Mouse (Mus musculus): ENCODE data around the gene Dync1li1. TPM values are rescaled to one million over a fixed set of nuclear protein-coding genes. Genes with fewer than 3 reads are reported as not detected.
A peak's percentile ranks its signal among the peaks of the same experiment; 100 is the strongest.

The Dync1li1 gene
- total and polyA plus RNA-seq, 3 experiments = 38.1 to 57.0 (median 43.6) TPM

- Histone ChIP-seq H3K4me3 (replicated peaks in 1 of 3; ENCODE audit: low read depth in 2 of 3, low read length in 2 of 3, poor library complexity in 1 of 3) (no peak overlapping the region), H3K4me1 (ENCODE audit: control insufficient read depth in 1 of 2, insufficient read depth in 2 of 2) (no peaks in the 10 kb centered on the region), H3K4me2 (ENCODE audit: insufficient read depth, low read depth, poor library complexity, severe bottlenecking) (no peak overlapping the region), H3K27ac (ENCODE audit: insufficient read depth, low read depth) (no peak overlapping the region), H3K9ac (ENCODE audit: insufficient read depth, low read depth) (no peak overlapping the region), H3K36me3 (replicated peaks in 1 of 2; ENCODE audit: control insufficient read depth in 1 of 2, insufficient read depth in 1 of 2, low read length in 1 of 2) (peaks cover 17 to 77% of the 10 kb centered on the region in 2 experiments), H3K9me3 (replicated peaks; ENCODE audit: low read length) (no peaks in the 10 kb centered on the region), H3K79me2 (replicated peaks; ENCODE audit: control insufficient read depth, extremely low read depth, insufficient read depth, poor library complexity, severe bottlenecking) (peaks cover 30% of the 10 kb centered on the region), H3K27me3 (replicated peaks) (no peaks in the 10 kb centered on the region)
- in situ Hi-C loops (cut with MboI; ENCODE audit: low pct_ligation_motif_present, low pct_unique_long_range_greater_than_20kb, low sequenced_read_pairs) = no loop called here
- DNase-seq (ENCODE audit: extremely low read depth) = no peak
- dilution Hi-C loops (cut with MboI; ENCODE audit: extremely low pct_ligation_motif_present, extremely low pct_unique_long_range_greater_than_20kb, low sequenced_read_pairs) = no loop called here
- TF ChIP-seq ZNF384 (IDR thresholded peaks at IDR 0.05; ENCODE audit: low read depth, low read length) (no peak), TBP (conservative IDR thresholded peaks at IDR 0.05; ENCODE audit: low read depth, low read length) (no peak), MXI1 (IDR thresholded peaks at IDR 0.05; ENCODE audit: low read depth, low read length) (no peak), NELFE (IDR thresholded peaks at IDR 0.05; ENCODE audit: low read depth, low read length) (no peak), SMC3 (IDR thresholded peaks at IDR 0.05; ENCODE audit: low read depth, low read length) (no peak), EP300 (IDR thresholded peaks at IDR 0.05; ENCODE audit: low read length) (no peak), HCFC1 (IDR thresholded peaks at IDR 0.05; ENCODE audit: low read depth, low read length) (no peak)
Measured at GRCm38 (mm10) chr9:114701921-114702320, 13.3 kb downstream of the Dync1li1 start.

GRCm38 (mm10) chr9:114707805-114708204 is 19.2 kb downstream of the Dync1li1 start:
- TF ChIP-seq JUN (IDR thresholded peaks at IDR 0.05; ENCODE audit: insufficient read depth, low read depth, low read length) (no peak), CHD1 (IDR thresholded peaks at IDR 0.05; ENCODE audit: low read depth, low read length) (no peak), POLR2AphosphoS2 (IDR thresholded peaks at IDR 0.05; ENCODE audit: low read depth, low read length) (no peak), ZKSCAN1 (IDR thresholded peaks at IDR 0.05; ENCODE audit: borderline replicate concordance, low read depth, low read length) (no peak), USF2 (conservative IDR thresholded peaks at IDR 0.05; ENCODE audit: low read depth, low read length) (no peak), NRF1 (IDR thresholded peaks at IDR 0.05; ENCODE audit: low read depth, low read length) (no peak)
- Histone ChIP-seq H3K27ac (ENCODE audit: insufficient read depth, low read depth) (no peak overlapping the region), H3K9me3 (replicated peaks; ENCODE audit: low read length) (no peaks in the 10 kb centered on the region), H3K9ac (ENCODE audit: insufficient read depth, low read depth) (no peak overlapping the region), H3K4me2 (ENCODE audit: insufficient read depth, low read depth, poor library complexity, severe bottlenecking) (no peak overlapping the region), H3K36me3 (replicated peaks in 1 of 2; ENCODE audit: control insufficient read depth in 1 of 2, insufficient read depth in 1 of 2, low read length in 1 of 2) (peaks cover 36 to 81% of the 10 kb centered on the region in 2 experiments), H3K79me2 (replicated peaks; ENCODE audit: control insufficient read depth, extremely low read depth, insufficient read depth, poor library complexity, severe bottlenecking) (peaks cover 6% of the 10 kb centered on the region; the same call in 1 of the 2 replicates), H3K27me3 (replicated peaks) (no peaks in the 10 kb centered on the region), H3K4me1 (ENCODE audit: control insufficient read depth in 1 of 2, insufficient read depth in 2 of 2) (no peaks in the 10 kb centered on the region), H3K4me3 (replicated peaks in 1 of 3; ENCODE audit: low read depth in 2 of 3, low read length in 2 of 3, poor library complexity in 1 of 3) (no peak overlapping the region)
- DNase-seq (ENCODE audit: extremely low read depth) = no peak
- dilution Hi-C loops (cut with MboI; ENCODE audit: extremely low pct_ligation_motif_present, extremely low pct_unique_long_range_greater_than_20kb, low sequenced_read_pairs) = no loop called here
- in situ Hi-C loops (cut with MboI; ENCODE audit: low pct_ligation_motif_present, low pct_unique_long_range_greater_than_20kb, low sequenced_read_pairs) = no loop called here

GRCm38 (mm10) chr9:114710345-114710744 is 21.8 kb downstream of the Dync1li1 start:
- TF ChIP-seq ZC3H11A (IDR thresholded peaks at IDR 0.05; ENCODE audit: low read depth, low read length) (no peak), ZNF384 (IDR thresholded peaks at IDR 0.05; ENCODE audit: low read depth, low read length) (no peak), KAT2A (IDR thresholded peaks at IDR 0.05; ENCODE audit: insufficient replicate concordance, low read length) (no peak), SMC3 (IDR thresholded peaks at IDR 0.05; ENCODE audit: low read depth, low read length) (peak; percentile 67), NRF1 (IDR thresholded peaks at IDR 0.05; ENCODE audit: low read depth, low read length) (no peak), TBP (conservative IDR thresholded peaks at IDR 0.05; ENCODE audit: low read depth, low read length) (no peak), NELFE (IDR thresholded peaks at IDR 0.05; ENCODE audit: low read depth, low read length) (no peak), TCF12 (IDR thresholded peaks at IDR 0.05; ENCODE audit: low read depth, low read length) (no peak), CTCF (conservative IDR thresholded peaks at IDR 0.05 in 1 of 2, IDR thresholded peaks at IDR 0.05 in 1 of 2; ENCODE audit: low read depth in 2 of 2, low read length in 2 of 2) (peak; percentile 45 to 95; a peak in 3 of 4 replicates), ELF1 (IDR thresholded peaks at IDR 0.05; ENCODE audit: low read depth, low read length) (no peak), HCFC1 (IDR thresholded peaks at IDR 0.05; ENCODE audit: low read depth, low read length) (no peak), RAD21 (IDR thresholded peaks at IDR 0.05; ENCODE audit: low read depth, low read length) (peak; percentile 45), RCOR1 (conservative IDR thresholded peaks at IDR 0.05; ENCODE audit: low read depth, low read length) (no peak), UBTF (IDR thresholded peaks at IDR 0.05; ENCODE audit: low read depth, low read length) (no peak), POLR2A (IDR thresholded peaks at IDR 0.05; ENCODE audit: low read depth, low read length) (no peak)
- H3K4me1 ChIP-seq (ENCODE audit: control insufficient read depth in 1 of 2, insufficient read depth in 2 of 2) = no peaks in the 10 kb centered on the region
- peaks cover 51 to 87% of the 10 kb centered on the region in 2 experiments for H3K36me3 ChIP-seq (replicated peaks in 1 of 2; ENCODE audit: control insufficient read depth in 1 of 2, insufficient read depth in 1 of 2, low read length in 1 of 2)
- no peak overlapping the region for H3K4me2 ChIP-seq (ENCODE audit: insufficient read depth, low read depth, poor library complexity, severe bottlenecking)
- H3K27ac ChIP-seq (ENCODE audit: insufficient read depth, low read depth) = no peak overlapping the region
- DNase-seq (ENCODE audit: extremely low read depth) = peak; percentile 66
- dilution Hi-C loops (cut with MboI; ENCODE audit: extremely low pct_ligation_motif_present, extremely low pct_unique_long_range_greater_than_20kb, low sequenced_read_pairs) = no loop called here
- H3K27me3 ChIP-seq (replicated peaks) = no peaks in the 10 kb centered on the region
- no peak overlapping the region for H3K4me3 ChIP-seq (replicated peaks in 1 of 3; ENCODE audit: low read depth in 2 of 3, low read length in 2 of 3, poor library complexity in 1 of 3)
- H3K9ac ChIP-seq (ENCODE audit: insufficient read depth, low read depth) = no peak overlapping the region
- in situ Hi-C loops (cut with MboI; ENCODE audit: low pct_ligation_motif_present, low pct_unique_long_range_greater_than_20kb, low sequenced_read_pairs) = no loop called here
- H3K79me2 ChIP-seq (replicated peaks; ENCODE audit: control insufficient read depth, extremely low read depth, insufficient read depth, poor library complexity, severe bottlenecking) = no peaks in the 10 kb centered on the region
- no peaks in the 10 kb centered on the region for H3K9me3 ChIP-seq (replicated peaks; ENCODE audit: low read length)

All from CH12.LX (cell line).